Mouse (Mus musculus): ENCODE measurements at regions not wholly inside any gene's neighbourhood (a gene's known extent, or its start where the extent isn't known, plus 50 kb on each side); places are given as distances from the start of the nearest gene placed in this dataset.

DNA sequence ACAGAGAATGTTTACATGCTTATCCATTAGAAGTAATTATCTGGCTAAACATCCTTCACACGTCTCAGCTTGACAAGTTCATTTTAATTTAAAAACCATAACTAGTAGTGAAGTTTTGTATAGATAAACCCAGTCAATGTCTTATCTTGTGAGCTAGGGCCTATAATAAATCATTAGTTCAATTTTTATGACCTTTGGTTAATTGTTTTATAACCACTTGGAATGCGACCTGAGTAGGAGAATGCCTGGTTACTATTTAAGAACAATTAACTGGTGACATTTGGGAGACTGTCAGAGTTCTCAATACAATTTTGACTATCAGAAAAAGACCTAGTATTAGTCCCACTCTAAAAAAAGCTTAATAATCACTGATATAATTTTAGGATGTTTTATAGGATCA is 813.6 kb downstream of the Gm9008 start:
- Histone ChIP-seq H3K4me1 (replicated peaks) (no peaks in the 10 kb centered on the region), H3K36me3 (no peaks in the 10 kb centered on the region), H3K27ac (ENCODE audit: poor library complexity, severe bottlenecking) (no peak overlapping the region), H3K9ac (no peak overlapping the region), H3K4me2 (no peak overlapping the region), H3K27me3 (replicated peaks) (no peaks in the 10 kb centered on the region), H3K9me3 (replicated peaks) (no peaks in the 10 kb centered on the region), H3K4me3 (no peak overlapping the region)
- 80% methylated on average over 2 of the region's 2 CpGs for WGBS
- ATAC-seq (ENCODE audit: insufficient number of reproducible peaks, low FRiP score), result no peak

DNA sequence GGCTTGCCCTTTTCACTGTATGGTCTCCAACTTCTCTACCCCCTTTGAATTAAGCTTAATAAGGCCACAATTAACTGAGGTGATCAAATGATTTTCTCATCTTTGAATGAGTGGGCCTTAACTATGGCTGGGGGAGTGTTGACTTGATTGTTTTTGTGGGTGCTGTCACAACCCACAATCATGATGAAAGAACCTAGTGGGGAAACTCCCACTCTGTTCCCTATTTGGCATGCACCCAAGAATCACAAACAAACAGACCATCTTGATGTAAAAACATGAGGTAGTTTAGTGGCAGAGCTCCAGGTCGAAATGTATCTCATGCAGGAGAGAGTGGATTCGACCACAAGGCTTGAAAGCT is 853.2 kb downstream of the Gm9008 start:
- no peak for ATAC-seq (ENCODE audit: insufficient number of reproducible peaks, low FRiP score)
- Histone ChIP-seq H3K4me2 (no peak overlapping the region), H3K36me3 (no peaks in the 10 kb centered on the region), H3K27me3 (replicated peaks) (no peaks in the 10 kb centered on the region), H3K9me3 (replicated peaks) (0 out of 2 replicates have a peak, but pooled peaks cover 6% of the 10 kb centered on the region), H3K4me3 (no peak overlapping the region), H3K27ac (ENCODE audit: poor library complexity, severe bottlenecking) (no peak overlapping the region), H3K4me1 (replicated peaks) (no peaks in the 10 kb centered on the region), H3K9ac (no peak overlapping the region)
- WGBS, result 64% methylated on average over 2 of the region's 2 CpGs

DNA sequence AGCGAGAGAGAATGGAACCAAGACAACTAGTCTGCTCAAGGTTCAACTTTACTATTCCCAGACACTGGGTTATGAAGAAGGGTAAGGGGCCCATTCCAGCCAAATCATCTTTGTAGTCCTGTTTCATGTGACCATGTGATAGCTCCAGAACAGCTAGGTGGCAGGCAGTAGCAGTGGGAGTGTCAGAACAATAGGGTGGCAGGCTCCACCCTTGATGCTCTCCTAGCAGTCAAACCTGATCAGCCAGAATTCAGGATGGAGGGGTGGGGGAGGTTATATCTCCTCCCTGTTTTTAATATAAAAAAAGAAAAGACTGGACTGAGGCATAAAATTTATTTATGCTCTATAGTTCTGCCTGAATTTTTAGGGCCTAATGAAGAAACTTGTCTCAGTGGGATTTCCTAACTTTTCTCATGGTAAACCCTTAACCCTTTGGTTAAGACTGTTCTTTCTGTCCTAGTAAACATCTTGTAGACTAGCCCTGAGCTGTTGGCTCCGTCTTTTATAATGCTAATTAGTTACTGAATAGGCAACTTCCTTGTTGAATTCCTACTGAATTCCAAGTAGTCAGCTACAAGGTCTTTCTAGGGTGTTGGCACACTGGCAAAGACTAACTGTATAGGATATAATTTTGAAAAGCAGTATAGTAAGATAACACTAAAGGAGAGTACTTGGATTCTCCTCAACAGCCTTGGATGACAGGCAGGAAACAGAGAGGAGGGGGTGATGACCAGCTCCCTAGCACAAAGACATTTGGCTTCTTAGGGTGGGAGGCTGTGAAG is 853.8 kb downstream of the Gm9008 start:
- H3K36me3 ChIP-seq, result no peaks in the 10 kb centered on the region
- H3K4me1 ChIP-seq (replicated peaks), result no peaks in the 10 kb centered on the region
- ATAC-seq (ENCODE audit: insufficient number of reproducible peaks, low FRiP score), result no peak
- no peak overlapping the region for H3K4me3 ChIP-seq
- 0 out of 2 replicates have a peak, but pooled peaks cover 6% of the 10 kb centered on the region for H3K9me3 ChIP-seq (replicated peaks)
- no peaks in the 10 kb centered on the region for H3K27me3 ChIP-seq (replicated peaks)
- H3K9ac ChIP-seq, result no peak overlapping the region
- WGBS, result 68% methylated on average over 2 of the region's 2 CpGs
- no peak overlapping the region for H3K27ac ChIP-seq (ENCODE audit: poor library complexity, severe bottlenecking)
- no peak overlapping the region for H3K4me2 ChIP-seq

DNA sequence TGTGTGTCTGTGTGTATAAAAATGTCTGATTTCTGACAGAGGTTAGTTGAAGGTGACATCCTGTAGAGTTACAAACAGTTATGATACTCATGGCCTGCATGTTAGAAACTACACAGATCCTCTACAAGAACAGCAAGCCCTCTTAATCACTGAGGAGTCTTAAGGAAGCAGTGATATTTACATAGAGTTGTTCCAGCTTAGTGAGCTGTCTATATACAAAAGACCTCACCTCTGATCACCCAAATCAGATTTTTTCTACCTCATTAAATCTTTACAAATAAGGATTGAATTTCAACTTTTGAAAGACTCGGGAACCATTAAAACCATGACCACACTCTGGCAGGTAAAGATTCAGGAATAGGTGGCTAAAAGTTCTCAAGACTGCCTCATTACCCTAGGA is 861.5 kb downstream of the Gm9008 start:
- no peak overlapping the region for H3K9ac ChIP-seq
- WGBS, result 77% methylated on average over 1 of the region's 1 CpGs
- H3K4me1 ChIP-seq (replicated peaks), result no peaks in the 10 kb centered on the region
- ATAC-seq (ENCODE audit: insufficient number of reproducible peaks, low FRiP score), result no peak
- no peaks in the 10 kb centered on the region for H3K27me3 ChIP-seq (replicated peaks)
- no peaks in the 10 kb centered on the region for H3K36me3 ChIP-seq
- H3K4me3 ChIP-seq, result no peak overlapping the region
- H3K4me2 ChIP-seq, result no peak overlapping the region
- H3K9me3 ChIP-seq (replicated peaks), result no peaks in the 10 kb centered on the region
- H3K27ac ChIP-seq (ENCODE audit: poor library complexity, severe bottlenecking), result no peak overlapping the region

DNA sequence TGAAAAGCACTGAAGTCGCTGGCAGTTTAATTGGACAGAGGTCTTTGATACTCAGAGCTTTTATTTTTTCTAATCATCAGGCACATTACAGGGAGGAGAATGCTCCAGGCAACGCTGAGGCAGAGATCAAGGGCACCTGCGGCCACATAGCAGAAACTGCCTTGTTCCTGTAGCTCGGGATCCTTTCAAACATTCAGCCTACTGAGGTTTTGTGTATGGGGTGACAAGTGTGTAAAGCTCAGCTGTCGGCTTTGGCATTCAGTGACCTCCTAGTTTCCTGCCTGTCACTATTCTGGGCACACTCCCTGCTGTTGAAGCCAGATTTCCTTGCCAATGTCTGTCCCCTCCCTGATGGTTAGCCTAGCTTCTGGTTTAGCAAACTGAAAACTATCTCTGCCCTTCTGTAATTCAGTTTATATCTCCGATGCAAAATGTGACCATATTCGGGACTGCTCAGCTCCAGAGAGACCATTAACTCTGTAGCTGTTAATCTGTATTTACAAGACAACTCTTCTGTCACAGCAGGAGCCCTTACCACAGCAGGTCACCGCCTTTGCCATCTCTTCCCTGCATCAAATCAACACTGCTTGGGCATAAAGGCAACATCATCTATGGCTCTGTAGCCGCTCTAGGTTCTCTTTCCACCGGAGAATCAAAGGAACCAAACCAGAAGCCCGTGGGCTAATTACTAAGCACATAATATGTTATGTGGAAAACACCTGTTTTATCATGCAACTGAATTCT is 894.9 kb downstream of the Gm9008 start:
- 0 out of 2 replicates have a peak overlapping the region, but pooled peaks have one; percentile 20 for H3K4me2 ChIP-seq
- no peak overlapping the region for H3K4me3 ChIP-seq
- no peaks in the 10 kb centered on the region for H3K9me3 ChIP-seq (replicated peaks)
- H3K36me3 ChIP-seq, result no peaks in the 10 kb centered on the region
- no peak overlapping the region for H3K27ac ChIP-seq (ENCODE audit: poor library complexity, severe bottlenecking)
- no peaks in the 10 kb centered on the region for H3K4me1 ChIP-seq (replicated peaks)
- H3K9ac ChIP-seq, result no peak overlapping the region
- WGBS, result 18% methylated on average over 11 of the region's 11 CpGs
- no peak for ATAC-seq (ENCODE audit: insufficient number of reproducible peaks, low FRiP score)
- H3K27me3 ChIP-seq (replicated peaks), result no peaks in the 10 kb centered on the region

DNA sequence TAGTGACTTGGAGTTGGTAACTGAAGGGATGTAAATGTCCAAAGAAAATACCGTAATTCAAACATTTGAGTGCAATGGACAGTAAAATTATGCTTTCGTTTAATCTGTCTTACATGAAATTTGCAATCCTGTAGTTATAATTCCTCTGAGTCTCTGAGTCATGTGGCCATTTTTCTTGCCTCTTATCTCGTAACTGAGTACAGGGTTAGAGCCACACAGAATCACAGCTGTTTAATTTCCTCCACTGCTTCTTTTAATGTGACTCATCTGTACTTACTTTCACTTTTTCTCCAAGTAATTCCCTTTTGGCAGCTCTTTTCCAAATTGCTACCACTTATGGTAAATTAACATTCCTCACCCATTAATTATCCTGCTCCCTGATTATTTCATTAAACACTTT is 939.2 kb downstream of the Gm9008 start:
- WGBS, result 64% methylated on average over 3 of the region's 3 CpGs
- no peaks in the 10 kb centered on the region for H3K36me3 ChIP-seq
- 0 out of 2 replicates have a peak, but pooled peaks cover 2% of the 10 kb centered on the region for H3K9me3 ChIP-seq (replicated peaks)
- no peaks in the 10 kb centered on the region for H3K4me1 ChIP-seq (replicated peaks)
- H3K4me2 ChIP-seq, result no peak overlapping the region
- no peaks in the 10 kb centered on the region for H3K27me3 ChIP-seq (replicated peaks)
- no peak overlapping the region for H3K9ac ChIP-seq
- no peak overlapping the region for H3K4me3 ChIP-seq
- H3K27ac ChIP-seq (ENCODE audit: poor library complexity, severe bottlenecking), result no peak overlapping the region
- no peak for ATAC-seq (ENCODE audit: insufficient number of reproducible peaks, low FRiP score)

DNA sequence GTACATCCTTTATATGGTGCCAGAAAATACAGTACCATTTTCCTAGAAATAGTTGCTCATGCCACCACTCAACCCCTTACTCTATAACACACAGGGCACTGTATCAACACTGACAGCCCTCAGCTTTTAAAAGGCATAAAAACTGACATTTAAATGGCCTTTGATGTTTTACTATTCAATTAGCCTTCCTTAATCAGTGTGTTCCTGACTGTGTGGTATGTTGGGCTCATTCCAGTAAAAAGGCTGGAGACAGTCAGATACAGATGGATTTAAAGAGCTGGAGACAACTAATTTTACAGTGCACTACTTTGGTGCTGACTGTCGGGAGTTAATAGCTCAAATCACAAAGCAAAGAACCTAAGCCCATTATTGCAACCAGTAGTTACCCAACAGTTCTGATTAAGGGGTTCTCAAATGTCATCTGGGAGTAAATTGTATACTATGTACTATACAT is 955.3 kb downstream of the Gm9008 start:
- H3K27ac ChIP-seq (ENCODE audit: poor library complexity, severe bottlenecking), result no peak overlapping the region
- H3K27me3 ChIP-seq (replicated peaks), result no peaks in the 10 kb centered on the region
- no peak for ATAC-seq (ENCODE audit: insufficient number of reproducible peaks, low FRiP score)
- H3K4me1 ChIP-seq (replicated peaks), result no peaks in the 10 kb centered on the region
- 48% methylated on average over 1 of the region's 1 CpGs for WGBS
- H3K9me3 ChIP-seq (replicated peaks), result no peaks in the 10 kb centered on the region
- H3K4me3 ChIP-seq, result no peak overlapping the region
- H3K4me2 ChIP-seq, result no peak overlapping the region
- H3K9ac ChIP-seq, result no peak overlapping the region
- no peaks in the 10 kb centered on the region for H3K36me3 ChIP-seq

DNA sequence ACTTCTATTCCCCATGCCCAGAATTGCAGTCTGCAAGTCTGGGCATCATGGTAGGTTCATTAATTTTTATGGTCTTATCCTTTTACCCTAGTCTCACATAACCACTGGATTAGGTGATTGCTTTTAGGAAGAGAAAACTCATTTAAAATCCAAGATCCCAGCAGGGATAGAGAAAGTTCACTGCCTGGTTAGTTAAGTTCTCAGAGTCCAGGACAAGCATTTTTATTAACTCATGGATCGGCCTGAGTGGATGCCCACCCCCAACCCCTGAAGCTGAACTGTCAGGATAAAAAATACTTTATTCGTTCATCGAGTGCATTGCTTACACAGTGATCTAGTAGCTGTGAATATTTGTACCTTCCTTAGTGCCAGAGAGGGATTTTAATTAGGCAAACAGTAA is 957.9 kb downstream of the Gm9008 start:
- no peaks in the 10 kb centered on the region for H3K4me1 ChIP-seq (replicated peaks)
- H3K9ac ChIP-seq, result no peak overlapping the region
- H3K36me3 ChIP-seq, result no peaks in the 10 kb centered on the region
- WGBS, result 78% methylated on average over 3 of the region's 3 CpGs
- H3K4me2 ChIP-seq, result no peak overlapping the region
- H3K27ac ChIP-seq (ENCODE audit: poor library complexity, severe bottlenecking), result no peak overlapping the region
- H3K27me3 ChIP-seq (replicated peaks), result no peaks in the 10 kb centered on the region
- H3K4me3 ChIP-seq, result no peak overlapping the region
- ATAC-seq (ENCODE audit: insufficient number of reproducible peaks, low FRiP score), result no peak
- no peaks in the 10 kb centered on the region for H3K9me3 ChIP-seq (replicated peaks)

Data from heart, embryonic 12.5 days (tissue).